Mouse (Mus musculus) frontal cortex, postnatal 36 days (tissue): ENCODE measurements around the gene Chek2.
"Not testable (repeated sequence)": the region's sequence is repeated elsewhere in the genome, so short reads cannot be mapped to it uniquely, and the experiment has no call there.

Experiments used
- DNase-seq, 2 experiments: peaks; one replicate each; pipeline ENCODE4 v3.0.0; 2022; ENCODE audit warnings: low spot score in 2 of 2

Gene Chek2

DNA sequence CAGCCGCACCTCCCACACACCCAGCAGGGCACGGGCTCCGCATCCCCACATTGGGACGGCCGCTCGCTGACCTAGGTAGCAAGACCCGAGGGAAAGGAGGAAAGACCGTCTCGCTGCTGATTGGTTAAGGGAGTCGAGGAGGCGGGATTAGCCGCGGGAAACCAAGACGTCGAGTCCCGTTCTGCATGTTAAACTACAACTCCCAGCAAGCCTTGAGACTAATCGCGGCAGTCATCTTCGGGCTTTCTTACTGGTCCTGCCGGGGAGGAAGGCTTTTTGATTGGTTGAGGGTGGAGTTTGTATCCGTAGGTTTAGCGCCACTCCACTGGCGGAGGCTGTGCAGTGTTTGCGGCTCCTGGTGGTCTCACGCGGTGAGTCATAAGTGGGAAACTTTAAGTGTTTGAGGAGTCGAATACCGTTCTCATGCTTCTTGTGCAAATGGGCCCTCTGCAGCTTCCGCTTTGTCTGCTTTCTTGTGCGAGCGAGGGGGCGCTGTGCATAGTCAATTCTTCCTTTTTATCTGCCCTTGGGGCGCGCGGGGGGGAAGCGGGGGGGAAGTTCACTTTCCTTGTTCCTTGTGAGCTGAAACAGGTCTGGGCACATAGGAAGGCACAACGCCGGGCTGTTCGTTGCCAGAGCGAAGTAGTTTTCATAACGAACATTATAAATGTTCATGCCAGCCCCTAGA is at the start of gene Chek2, which contains the start of gene Hscb:
Gene Chek2 (plus strand): TSS at position 302 of the 688 bp plus-strand sequence.
Gene Hscb (minus strand): TSS at position 100 of the 688 bp plus-strand sequence.
- DNase-seq: peak; percentile 98 to 99

GRCm38 (mm10) chr5:110794363-110794762 is 45.4 kb upstream of the Chek2 start:
- DNase-seq: no peak

GRCm38 (mm10) chr5:110797696-110798095 is 42.1 kb upstream of the Chek2 start:
- DNase-seq: no peak

- no peak for DNase-seq
These were observed 38.6 kb upstream of the Chek2 start for GRCm38 (mm10) chr5:110801036-110801624.

- no peak for DNase-seq
These were observed 37.6 kb upstream of the Chek2 start for GRCm38 (mm10) chr5:110802186-110802585.

GRCm38 (mm10) chr5:110802809-110803208 is 37.0 kb upstream of the Chek2 start:
- no peak for DNase-seq

- DNase-seq: no peak
These were observed 35.6 kb upstream of the Chek2 start for GRCm38 (mm10) chr5:110804012-110804743.

- no peak for DNase-seq
These were observed 33.6 kb upstream of the Chek2 start for GRCm38 (mm10) chr5:110806154-110806553.

DNA sequence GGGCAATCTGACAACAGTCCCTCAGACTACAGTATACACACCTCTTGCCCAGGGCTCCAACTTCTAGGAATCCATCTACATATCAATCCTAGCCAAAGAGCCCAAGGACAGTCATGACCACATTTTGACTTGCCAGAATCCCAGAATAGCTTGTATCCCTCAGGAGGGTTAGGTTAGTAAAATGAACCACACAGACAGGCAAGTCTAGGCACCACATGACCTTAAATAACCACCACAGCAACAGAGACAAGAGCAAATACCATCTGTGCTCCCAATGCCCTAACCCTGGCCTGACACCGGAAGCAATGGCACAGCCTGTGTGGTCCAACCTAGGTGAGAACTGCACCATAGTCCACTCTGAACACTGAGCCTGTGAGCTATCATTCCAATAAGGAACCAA is 33.1 kb upstream of the Chek2 start:
- DNase-seq: no peak

GRCm38 (mm10) chr5:110807453-110807852 is 32.3 kb upstream of the Chek2 start:
- no peak for DNase-seq

DNA sequence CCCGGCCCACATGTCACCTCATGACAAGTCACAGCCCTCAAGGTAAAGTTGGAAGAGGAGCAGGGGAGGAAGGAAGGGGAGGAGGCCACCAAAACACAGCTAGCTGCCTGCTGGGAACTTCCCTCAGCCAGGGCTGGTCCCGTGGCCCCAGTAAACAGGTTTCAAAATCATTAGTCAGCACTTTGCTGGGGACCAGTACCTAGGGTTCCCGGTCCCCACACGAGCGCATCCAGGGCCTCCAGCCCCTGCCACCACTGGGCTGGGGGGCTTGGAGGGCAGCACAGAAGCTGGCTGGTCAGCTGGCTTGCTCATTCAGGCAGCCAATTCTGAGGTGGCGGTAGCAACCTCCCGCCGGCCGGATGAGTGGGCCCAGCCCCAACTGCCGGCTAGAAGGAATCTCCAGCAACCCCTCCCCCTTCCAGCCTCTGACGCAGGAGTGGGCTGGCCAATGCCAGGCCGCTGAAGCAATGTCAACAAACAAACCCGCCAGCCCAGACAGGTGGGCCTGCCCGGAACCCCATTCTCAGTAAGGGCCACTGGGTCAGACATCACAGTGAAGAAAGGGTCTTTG is 31.6 kb upstream of the Chek2 start:
- DNase-seq: peak; percentile 85 to 86

DNA sequence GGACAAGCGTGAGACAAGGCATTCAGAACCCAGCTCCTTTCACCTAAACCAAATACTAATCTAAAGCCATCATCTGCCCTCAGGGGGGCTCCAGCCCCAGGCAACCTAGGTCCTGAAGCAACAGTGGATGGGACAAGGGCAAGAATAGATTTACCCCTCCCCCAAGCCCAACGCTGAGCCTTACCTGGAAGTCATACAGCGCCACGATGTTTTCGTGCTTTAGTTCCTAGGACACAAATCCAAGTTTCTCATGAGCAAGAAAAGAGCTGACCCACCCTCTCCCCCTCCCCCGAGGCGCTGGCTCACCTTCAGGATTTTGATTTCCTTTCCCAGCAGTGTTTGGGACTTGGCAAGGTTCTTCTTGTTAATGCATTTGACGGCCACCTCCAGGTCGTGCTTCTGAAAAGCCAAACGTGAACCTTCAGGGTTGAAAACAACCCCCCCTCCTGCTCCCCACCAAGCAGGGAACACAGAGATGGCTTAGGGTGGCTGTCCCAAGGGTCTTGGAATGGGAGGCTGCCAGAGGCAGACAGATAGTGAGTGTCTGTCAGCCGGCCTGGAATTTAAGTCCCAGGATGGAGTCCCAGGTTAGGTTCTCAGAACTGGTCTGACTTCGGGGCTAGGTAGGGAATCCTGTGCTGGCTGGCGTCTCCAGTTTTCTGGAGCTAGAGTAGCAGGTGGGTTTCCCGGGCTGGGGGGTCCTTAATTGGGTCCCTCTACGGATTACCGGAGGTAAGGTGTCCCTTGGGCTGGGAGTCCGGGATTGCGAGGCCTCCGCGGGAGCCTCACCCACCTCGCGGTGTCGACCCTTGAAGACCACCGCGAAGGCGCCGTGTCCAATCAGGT is 30.7 kb upstream of the Chek2 start:
- peak in 1 of 2 experiments; percentile 18 for DNase-seq

- DNase-seq: peak; percentile 97 to 99
These were observed 30.0 kb upstream of the Chek2 start, which contains the start of gene Ulk1 for GRCm38 (mm10) chr5:110809667-110810325. Ulk1 (minus strand) TSS chr5:110810097.

DNA sequence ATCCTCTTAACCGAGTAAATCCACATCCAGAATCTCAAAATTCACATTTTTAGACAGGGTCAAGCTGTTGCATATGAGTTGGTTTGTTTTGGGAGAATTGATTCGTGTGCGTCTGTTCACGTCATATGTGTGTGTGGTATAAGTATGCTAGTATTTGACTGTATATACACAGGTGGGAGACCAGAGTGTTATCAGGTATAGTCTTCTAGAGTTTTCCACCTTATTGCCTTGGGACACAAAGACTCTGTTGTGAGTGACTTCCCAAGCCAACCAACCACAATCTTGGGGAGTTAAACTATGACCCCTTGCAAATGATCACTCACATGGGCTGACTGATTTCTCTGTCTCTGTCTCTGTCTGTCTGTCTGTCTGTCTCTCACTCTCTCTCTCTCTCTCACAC is 15.4 kb upstream of the Chek2 start:
- no peak for DNase-seq

GRCm38 (mm10) chr5:110826781-110827495 is 12.8 kb upstream of the Chek2 start:
- peak in 1 of 2 experiments; percentile 22 for DNase-seq

DNA sequence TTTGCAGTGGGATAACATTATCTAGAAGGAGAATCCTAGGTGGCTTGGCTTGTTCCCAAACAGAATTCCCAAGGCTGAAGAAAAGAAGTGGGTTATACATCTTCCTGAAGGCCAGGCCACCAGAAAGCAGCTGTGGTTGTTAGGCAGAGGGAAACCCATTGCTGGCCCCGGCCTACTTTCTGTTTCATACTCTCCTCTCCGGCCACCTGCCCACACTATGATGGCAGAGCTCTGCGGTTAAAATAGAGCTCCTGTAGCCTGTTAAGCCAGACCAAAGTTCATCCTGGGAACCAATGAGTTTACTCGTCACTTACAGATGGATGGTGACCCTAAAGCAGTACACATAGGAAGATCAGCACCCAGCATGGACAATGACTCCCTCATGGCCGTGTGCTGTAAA is 12.2 kb upstream of the Chek2 start:
- DNase-seq: no peak

GRCm38 (mm10) chr5:110831036-110831720 is 8.6 kb upstream of the Chek2 start:
- DNase-seq: no peak

- peak; percentile 33 to 38 for DNase-seq
These were observed 3.8 kb upstream of the Chek2 start for GRCm38 (mm10) chr5:110835959-110836358.

DNA sequence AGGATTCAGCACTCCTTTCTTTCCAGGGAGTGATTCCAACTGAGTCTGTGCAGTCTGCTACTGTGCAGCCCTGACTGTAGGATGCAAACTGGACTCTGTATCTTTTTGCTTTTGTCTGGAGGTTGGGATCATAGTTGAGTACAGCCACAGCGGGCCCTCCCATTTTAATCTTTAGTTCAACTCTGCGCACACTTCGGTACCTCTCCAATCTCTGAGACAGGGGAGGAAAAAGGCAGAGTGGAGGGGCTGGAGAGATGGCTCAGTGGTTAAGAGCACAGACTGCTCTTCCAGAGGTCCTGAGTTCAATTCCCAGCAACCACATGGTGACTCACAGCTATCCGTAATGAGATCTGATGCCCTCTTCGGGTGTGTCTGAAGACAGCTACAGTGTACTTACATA is 1.8 kb upstream of the Chek2 start:
- not testable (repeated sequence) for DNase-seq
